Mouse (Mus musculus) cerebral cortex, adult 2 months (tissue): Measurements from ENCODE around the gene Efna5.

Experiments
- WGBS: fragments of 180-500 bp; shearing (Covaris S2); methylation state at CpG from one replicate; pipeline ENCODE4 v1.1.7; 2018; 5-methylcytosine and 5-hydroxymethylcytosine counted together

Gene Efna5

GRCm38 (mm10) chr17:62881176-62881790, at the start of gene Efna5:
Efna5 (minus strand) TSS chr17:62881317.
- WGBS, result under 1% methylated on average over 54 of the region's 68 CpGs

DNA sequence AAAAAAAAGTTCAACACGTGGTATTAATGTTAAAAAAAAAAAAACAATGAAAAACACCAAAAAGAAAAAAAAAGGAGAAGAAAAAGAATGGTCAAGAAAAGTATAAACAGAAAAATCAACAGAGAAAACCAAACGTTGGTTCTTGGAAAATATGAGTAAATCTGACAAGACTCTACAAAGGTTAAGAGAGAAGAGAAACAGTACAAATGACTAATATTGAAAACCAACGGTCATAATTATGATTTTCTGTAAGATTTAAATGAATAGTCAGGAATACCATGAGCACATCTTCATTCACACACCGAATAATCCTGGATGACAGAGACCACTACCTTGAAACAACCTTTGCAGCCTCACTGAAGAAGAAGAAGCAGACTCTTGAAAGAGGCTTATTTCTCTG, 34.2 kb upstream of the Efna5 start:
- 86% methylated on average over 4 of the region's 4 CpGs for WGBS

- 71% methylated on average over 16 of the region's 16 CpGs for WGBS
Measured at GRCm38 (mm10) chr17:62905692-62906445, 24.8 kb upstream of the Efna5 start.

DNA sequence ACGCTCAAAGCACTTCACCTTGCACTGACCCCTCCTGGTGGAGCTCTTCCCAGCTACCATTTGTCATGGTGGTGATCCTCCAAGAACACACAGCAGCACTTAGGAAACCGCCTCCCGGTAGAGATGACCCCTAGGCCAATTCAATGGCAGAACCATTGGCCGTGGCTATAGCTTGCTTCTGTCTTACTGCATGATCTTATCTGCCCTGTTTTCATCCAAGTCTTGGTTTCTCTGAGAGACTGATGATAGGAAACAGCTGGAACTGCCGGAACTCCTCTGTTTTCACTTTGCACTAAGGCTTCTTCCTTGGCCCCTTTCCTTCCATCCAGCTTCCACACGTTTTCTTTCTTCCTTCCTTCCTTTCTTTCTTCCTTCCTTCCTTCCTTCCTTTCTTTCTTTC, 17.9 kb upstream of the Efna5 start:
- WGBS, result 86% methylated on average over 6 of the region's 6 CpGs

DNA sequence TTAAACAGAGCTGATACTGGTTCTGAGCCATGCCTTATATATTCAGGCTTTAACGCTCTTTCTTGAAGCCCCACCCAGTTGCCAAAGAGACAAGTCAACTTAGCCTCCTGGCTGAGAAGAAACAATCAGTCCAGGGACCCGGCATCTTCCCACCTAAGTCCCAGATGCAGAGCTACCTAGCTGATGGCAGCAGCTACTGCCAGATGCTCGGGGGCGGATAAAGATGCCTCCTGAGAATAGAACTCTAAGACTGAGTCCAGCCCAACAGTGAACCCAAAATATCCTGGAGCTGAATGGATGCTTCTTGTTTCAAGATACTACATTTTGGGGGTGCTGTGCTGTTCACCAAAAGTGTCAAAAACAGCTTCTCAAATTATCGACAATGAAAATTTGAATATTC, 8.9 kb upstream of the Efna5 start:
- 55% methylated on average over 5 of the region's 5 CpGs for WGBS

GRCm38 (mm10) chr17:62884129-62884506, 3.0 kb upstream of the Efna5 start:
- WGBS, result under 1% methylated on average over 16 of the region's 16 CpGs

GRCm38 (mm10) chr17:62883476-62884128, 2.5 kb upstream of the Efna5 start:
- WGBS, result under 1% methylated on average over 34 of the region's 34 CpGs

- under 1% methylated on average over 53 of the region's 53 CpGs for WGBS
Measured at GRCm38 (mm10) chr17:62882726-62883475, 1.8 kb upstream of the Efna5 start.

DNA sequence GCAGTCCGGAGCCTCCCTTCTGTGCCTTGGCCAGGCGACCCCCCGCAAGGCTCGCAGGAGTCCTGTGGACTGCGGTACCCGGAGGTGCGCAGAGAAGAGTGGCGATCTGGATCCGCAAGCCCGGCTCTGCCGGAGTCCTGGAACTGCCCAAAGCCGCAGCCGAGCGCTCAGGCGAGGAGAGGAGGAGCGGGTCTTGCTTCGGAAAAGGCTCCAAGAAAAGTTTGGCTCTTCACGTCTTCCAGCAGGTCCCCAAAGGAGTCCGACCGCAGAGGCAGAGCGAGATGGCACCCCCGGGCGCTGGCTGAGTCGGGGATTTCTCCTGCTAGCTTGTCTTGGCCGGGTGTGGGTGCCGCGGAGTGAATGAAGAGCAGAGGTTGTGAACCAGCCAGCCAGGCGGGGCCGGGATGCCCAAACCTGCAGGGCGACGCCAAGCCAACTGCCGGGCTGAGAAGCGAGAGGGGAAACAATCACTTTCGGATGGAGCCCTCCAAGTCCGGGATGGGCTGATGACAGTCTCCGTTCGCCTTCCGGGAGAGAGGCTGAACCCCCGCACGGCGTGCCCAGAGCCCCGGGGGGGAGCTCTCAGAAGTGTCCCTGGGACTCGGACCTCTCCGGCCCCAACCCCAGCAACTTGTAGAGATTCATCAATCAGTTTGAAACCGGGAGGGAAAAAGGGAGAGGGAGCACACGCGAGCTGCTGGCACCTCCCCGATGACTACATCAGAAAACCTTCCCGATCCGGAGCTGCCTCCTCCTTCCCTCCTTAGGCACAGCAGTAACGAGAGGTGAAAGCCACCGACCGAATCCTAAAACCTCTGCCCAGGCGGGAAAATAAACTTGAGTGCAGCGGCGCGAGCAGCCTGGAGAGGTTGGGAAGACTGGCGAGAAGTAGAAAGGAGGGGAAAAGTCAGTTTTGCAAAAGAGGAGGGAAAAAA, 941 bp upstream of the Efna5 start:
- under 1% methylated on average over 58 of the region's 58 CpGs for WGBS

DNA sequence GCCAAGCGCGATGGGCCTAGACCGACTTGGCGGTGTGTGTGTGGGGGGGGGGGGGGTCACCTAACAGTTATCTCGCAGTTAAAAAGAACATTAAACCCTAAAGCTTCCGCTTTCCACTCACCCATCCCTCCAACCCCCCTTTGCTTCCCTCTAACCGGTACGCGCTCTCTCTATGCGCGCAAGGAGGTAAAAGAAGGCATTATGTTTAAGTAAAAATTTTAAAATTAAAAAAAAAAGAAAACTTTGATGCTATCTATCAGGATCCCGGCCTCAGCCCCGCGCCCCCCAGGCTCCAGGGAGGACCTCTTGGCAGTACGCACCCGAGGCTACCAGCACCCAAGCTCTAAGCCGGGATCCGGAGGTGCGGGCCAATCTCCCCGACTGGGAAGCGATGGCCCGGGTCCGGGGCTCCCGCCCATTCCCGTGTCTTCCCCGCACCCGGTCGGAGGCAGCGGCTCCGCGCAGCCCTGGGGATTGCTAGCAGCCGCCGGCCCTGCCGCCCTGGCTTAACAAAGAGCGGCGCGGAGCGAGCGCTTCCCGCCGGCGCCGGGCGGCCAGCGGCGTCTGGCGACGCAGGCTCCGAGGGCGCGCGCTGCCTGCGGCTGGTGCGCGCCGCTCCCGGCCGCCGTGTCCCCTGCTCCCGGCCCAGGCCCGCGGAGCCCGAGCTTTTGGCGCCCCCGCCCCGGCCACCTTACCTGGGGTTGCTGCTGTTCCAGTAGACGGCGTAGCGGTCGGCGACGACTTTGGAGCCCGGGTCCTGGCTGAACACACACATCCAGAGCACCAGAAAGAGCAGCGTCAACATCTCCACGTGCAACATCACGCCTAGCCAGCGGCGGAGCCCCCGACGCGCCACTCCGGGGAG, 574 bp downstream of the Efna5 start:
- under 1% methylated on average over 82 of the region's 82 CpGs for WGBS

DNA sequence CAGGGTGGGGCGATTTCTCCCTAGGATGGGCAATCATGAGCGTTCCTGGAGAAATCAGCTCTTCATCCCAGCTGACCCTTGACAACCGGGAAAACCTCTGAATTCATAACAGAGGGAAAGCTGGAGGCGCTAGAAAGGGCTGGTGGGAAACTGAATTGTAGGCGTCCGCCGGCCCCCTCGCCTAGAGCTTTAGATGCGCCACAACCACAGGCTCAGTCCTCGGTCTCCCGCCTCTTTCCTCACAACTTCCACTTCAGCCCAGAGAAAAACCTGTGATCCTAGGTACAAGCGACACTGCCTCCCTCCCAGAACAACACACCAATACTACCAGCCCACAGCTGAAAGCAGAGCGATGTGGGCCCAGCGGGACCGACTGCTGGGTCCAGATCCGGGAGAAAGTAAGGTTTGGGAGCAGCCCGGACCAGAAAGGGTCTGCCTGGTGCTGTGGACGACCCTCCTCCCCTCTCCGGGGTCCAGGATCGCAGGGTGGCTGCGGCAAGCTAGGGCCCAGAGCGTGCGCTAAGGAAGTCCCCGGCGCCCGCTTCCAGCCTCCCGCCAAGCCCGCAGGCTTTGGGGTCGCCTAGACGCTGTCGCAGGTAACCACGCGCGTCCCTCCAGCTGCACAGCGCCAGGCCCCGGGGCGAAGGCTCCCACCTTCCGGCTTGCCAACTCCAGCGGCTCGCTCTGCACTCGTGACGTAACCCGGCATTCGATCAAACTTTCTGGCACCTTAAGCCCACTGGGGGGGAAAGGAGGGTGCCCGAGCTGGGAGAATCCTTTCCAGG, 1.4 kb downstream of the Efna5 start:
- WGBS, result 1% methylated on average over 45 of the region's 45 CpGs

GRCm38 (mm10) chr17:62875727-62876126, 5.4 kb downstream of the Efna5 start:
- 33% methylated on average over 3 of the region's 3 CpGs for WGBS

DNA sequence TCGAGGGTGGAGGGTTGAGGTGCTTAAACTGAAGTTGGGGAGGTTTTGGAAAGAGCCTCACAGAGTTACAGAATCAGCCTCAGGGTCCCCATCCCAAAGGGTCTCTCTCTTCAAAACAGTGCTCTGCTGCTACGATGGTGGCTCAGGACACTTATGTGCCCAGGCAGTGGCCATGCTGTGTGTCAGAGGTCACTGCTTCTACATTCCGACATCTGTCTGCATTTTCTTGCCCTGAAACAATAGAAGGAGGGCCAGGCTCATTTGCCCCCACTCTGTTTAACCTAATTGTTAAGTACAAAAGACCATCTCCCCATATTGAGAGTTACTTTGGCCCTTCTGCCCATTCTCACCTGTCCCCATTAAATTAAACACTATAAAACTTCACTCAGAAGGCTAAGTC, 9.2 kb downstream of the Efna5 start:
- 62% methylated on average over 3 of the region's 3 CpGs for WGBS

DNA sequence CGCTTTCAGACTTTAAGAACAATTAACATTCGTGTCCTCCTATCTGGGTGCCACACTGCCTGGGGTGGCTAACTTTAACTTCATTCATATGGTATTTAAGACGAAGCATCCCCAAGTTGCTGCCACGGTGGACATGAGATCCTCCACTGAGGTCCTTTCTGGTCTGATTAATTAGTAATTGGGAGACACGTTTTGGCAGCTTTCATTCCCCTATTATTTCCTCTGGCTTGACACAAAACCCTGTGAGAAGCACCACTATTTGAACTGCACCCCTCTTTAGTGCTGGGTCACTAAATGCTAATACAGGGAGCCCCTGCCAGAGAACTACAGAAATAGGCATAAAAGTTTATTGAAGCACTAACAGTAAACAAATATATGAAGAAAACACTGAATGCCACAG, 9.9 kb downstream of the Efna5 start:
- 69% methylated on average over 5 of the region's 5 CpGs for WGBS

DNA sequence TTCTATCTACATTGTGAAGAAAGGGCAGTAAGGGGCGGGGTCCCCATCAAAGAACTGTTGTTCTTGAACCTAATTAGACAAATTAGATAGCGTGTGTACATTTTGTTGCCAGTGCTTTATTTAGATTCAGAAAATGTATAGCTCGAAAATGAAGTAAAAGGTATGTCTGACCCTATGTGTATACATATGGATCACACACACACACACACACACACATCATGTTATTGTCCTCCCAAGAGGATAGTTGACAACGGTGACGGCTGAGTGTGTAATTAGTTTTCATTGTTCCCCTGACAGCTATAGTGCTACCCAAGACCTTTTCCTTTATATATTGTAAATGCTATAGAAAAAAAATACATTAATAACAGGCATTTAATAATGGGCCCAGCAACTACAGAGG, 10.7 kb downstream of the Efna5 start:
- 84% methylated on average over 5 of the region's 5 CpGs for WGBS

- 95% methylated on average over 8 of the region's 8 CpGs for WGBS
Measured at GRCm38 (mm10) chr17:62864966-62865365, 16.2 kb downstream of the Efna5 start.

DNA sequence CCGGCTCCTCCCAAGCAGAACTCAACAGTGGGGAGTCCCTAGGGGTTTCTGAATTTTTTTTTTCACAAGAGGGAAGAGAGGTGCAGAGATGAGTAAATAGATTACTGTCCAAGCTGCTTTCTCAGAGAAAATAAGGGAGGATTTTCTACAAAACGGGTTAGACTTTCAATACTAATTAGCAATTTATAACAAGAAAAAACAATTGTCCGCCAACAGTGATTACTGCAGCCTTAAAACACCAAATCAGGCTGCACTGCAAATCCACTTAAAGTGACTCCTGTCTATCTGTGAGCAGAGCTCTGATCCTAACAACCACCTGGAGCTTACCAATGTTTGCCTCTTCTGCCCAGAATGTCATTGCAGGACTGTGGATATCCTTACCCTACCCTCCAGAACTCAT, 18.1 kb downstream of the Efna5 start:
- WGBS, result 65% methylated on average over 3 of the region's 3 CpGs

GRCm38 (mm10) chr17:62862298-62862999, 18.7 kb downstream of the Efna5 start:
- WGBS, result 27% methylated on average over 12 of the region's 12 CpGs

- WGBS, result 76% methylated on average over 8 of the region's 8 CpGs
Measured at GRCm38 (mm10) chr17:62857275-62857674, 23.8 kb downstream of the Efna5 start.
